ENCODE assay signal across 1 mouse cellular context in the genomic region with DNA sequence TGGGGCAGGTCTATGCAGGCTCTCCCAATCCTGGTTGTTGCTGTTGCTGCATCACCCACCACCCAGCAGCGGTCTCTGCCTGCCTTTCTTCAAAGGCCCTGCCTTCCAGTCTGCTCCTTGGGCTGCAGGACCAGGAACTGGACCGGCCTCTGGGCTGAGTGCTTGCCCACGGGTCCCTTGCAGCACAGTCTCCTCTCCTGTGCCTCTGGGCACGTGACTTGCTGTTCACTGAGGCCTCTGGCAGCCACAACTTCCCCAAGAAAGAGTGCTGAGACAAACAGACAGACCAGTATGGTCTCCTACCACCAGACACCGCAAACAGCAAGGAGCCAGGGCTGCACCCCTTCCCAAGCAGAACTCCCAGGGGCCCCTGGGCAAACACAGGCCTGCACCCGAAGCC.
TF ChIP-seq lines count a peak whose summit lies in the region.

No protein-coding gene starts in this region.

TF ChIP-seq in MEL, 35 proteins besides CTCF, POLR2A, EP300 and RAD21 (continued from another document):
- no peak for TF ChIP-seq ZNF384 (IDR thresholded peaks at IDR 0.05; ENCODE audit: low read depth, low read length)
- no peak for TF ChIP-seq MEF2A (IDR thresholded peaks at IDR 0.05; ENCODE audit: extremely low read depth, insufficient replicate concordance, low read depth, low read length, poor library complexity, severe bottlenecking)
- no peak for TF ChIP-seq SMC3 (IDR thresholded peaks at IDR 0.05; ENCODE audit: low read depth, low read length)
- TF ChIP-seq E2F4 (IDR thresholded peaks at IDR 0.05; ENCODE audit: borderline replicate concordance, low read depth, low read length) = no peak
- 0 out of 2 replicates have a peak, but pooled peaks have one; percentile 52 for TF ChIP-seq MAZ (IDR thresholded peaks at IDR 0.05; ENCODE audit: low read depth, low read length)
- TF ChIP-seq MYC (IDR thresholded peaks at IDR 0.05; ENCODE audit: low read depth, low read length) = peak; percentile 78
- peak; percentile 98 for TF ChIP-seq USF1 (IDR thresholded peaks at IDR 0.05; ENCODE audit: low read depth, low read length)
- TF ChIP-seq NELFE (IDR thresholded peaks at IDR 0.05; ENCODE audit: low read depth, low read length) = peak; percentile 20; the same call in 1 of the 2 replicates
- TF ChIP-seq ELF1 (IDR thresholded peaks at IDR 0.05; ENCODE audit: low read depth, low read length) = no peak
- peak; percentile 50; the same call in 1 of the 2 replicates for TF ChIP-seq ETS1 (IDR thresholded peaks at IDR 0.05; ENCODE audit: low read depth, low read length)
- TF ChIP-seq POLR2AphosphoS2 (IDR thresholded peaks at IDR 0.05; ENCODE audit: low read length) = 0 out of 2 replicates have a peak, but pooled peaks have one; percentile 23
- TF ChIP-seq BHLHE40 (IDR thresholded peaks at IDR 0.05; ENCODE audit: borderline replicate concordance, low read depth, low read length) = peak; percentile 97
- no peak for TF ChIP-seq CHD2 (IDR thresholded peaks at IDR 0.05; ENCODE audit: low read length)
- TF ChIP-seq UBTF (IDR thresholded peaks at IDR 0.05; ENCODE audit: borderline replicate concordance, insufficient read depth, low read depth, low read length) = no peak
TF ChIP-seq in MEL: peak in this region for 14.
